Mouse (Mus musculus) ES-E14 (cell line): Measurements from ENCODE around the gene Coa7. TPM values are rescaled to one million over a fixed set of nuclear protein-coding genes. Genes with fewer than 3 reads are reported as not detected.

Experiments
- DNase-seq: peaks from one replicate; pipeline ENCODE4 v3.0.0-alpha.2; 2013; ENCODE audit warnings: low read depth, low spot score
- H3K27ac ChIP-seq: 2 replicates; pipeline ENCODE4 v1.5.1; 2012; ENCODE audit warnings: low read depth, mild to moderate bottlenecking, low read length, moderate library complexity, mixed read lengths; ENCODE audit not compliant: poor library complexity, insufficient read depth, severe bottlenecking
- H3K36me3 ChIP-seq: 2 replicates; pipeline ENCODE4 v1.6.1; 2012; ENCODE audit warnings: mild to moderate bottlenecking, low read length, moderate library complexity, mixed read lengths; ENCODE audit not compliant: control insufficient read depth, poor library complexity, insufficient read depth, severe bottlenecking
- H3K4me1 ChIP-seq, 2 experiments: fragments of 150-350 bp in 1 of 2; sonication (generic) in 1 of 2; 2 replicates each; pipeline ENCODE4 v1.6.1; 2012; ENCODE audit warnings: low read length in 2 of 2, mild to moderate bottlenecking in 1 of 2, mixed read lengths in 1 of 2; ENCODE audit not compliant: control insufficient read depth in 2 of 2, insufficient read depth in 2 of 2, poor library complexity in 1 of 2
- H3K4me3 ChIP-seq, 2 experiments: fragments of 150-350 bp in 1 of 2; sonication (generic) in 1 of 2; 2 replicates each; pipeline ENCODE4 v1.5.1; 2012; ENCODE audit warnings: low read length in 2 of 2, low read depth in 1 of 2, mild to moderate bottlenecking in 1 of 2, mixed read lengths in 1 of 2; ENCODE audit not compliant: insufficient read depth in 1 of 2, poor library complexity in 1 of 2, severe bottlenecking in 1 of 2
- H3K9ac ChIP-seq: 2 replicates; pipeline ENCODE4 v1.6.1; 2012; ENCODE audit warnings: low read depth, mild to moderate bottlenecking, low read length, mixed read lengths; ENCODE audit not compliant: poor library complexity, insufficient read depth, severe bottlenecking
- H3K9me3 ChIP-seq: fragments of 150-350 bp; sonication (generic); 2 replicates; pipeline ENCODE4 v1.6.1; 2012; ENCODE audit warnings: low read depth, mild to moderate bottlenecking, low read length; ENCODE audit not compliant: control insufficient read depth, insufficient read depth
- CHD2 ChIP-seq: IDR thresholded peaks from 2 replicates; pipeline ENCODE4 v1.6.1; 2014; ENCODE audit warnings: mild to moderate bottlenecking, low read depth, low read length, inconsistent platforms
- HCFC1 ChIP-seq: IDR thresholded peaks from 2 replicates; pipeline ENCODE4 v1.6.1; 2012; ENCODE audit warnings: low read length, inconsistent platforms, borderline replicate concordance; ENCODE audit not compliant: insufficient read depth
- MAFK ChIP-seq: IDR thresholded peaks from 2 replicates; pipeline ENCODE4 v1.6.1; 2014; ENCODE audit warnings: mild to moderate bottlenecking, low read depth, low read length, inconsistent platforms; ENCODE audit not compliant: insufficient read depth
- ZC3H11A ChIP-seq: IDR thresholded peaks from 2 replicates; pipeline ENCODE4 v1.6.1; 2012; ENCODE audit warnings: low read depth, mild to moderate bottlenecking, inconsistent platforms, low read length, borderline replicate concordance
- ZNF384 ChIP-seq: IDR thresholded peaks from 2 replicates; pipeline ENCODE4 v1.6.1; 2012; ENCODE audit warnings: low read depth, low read length, inconsistent platforms
- in situ Hi-C, 2 experiments: fragments of 600-800 bp; cut with MboI; formaldehyde crosslinking; loops; one replicate each; pipeline ENCODE4 v1.15.1; 2025; ENCODE audit warnings: low sequenced_read_pairs in 2 of 2, inconsistent platforms in 1 of 2; ENCODE audit not compliant: unreplicated experiment in 2 of 2
- total RNA-seq: library from RNA; depleted of rRNA; stranded (reverse); fragments of 300-350 nt; gene quantifications from 2 replicates; pipeline ENCODE4 v1.2.3, GENCODE M21; 2012

Coa7 gene
- total RNA-seq, 1 experiment, result 37.0 TPM

DNA sequence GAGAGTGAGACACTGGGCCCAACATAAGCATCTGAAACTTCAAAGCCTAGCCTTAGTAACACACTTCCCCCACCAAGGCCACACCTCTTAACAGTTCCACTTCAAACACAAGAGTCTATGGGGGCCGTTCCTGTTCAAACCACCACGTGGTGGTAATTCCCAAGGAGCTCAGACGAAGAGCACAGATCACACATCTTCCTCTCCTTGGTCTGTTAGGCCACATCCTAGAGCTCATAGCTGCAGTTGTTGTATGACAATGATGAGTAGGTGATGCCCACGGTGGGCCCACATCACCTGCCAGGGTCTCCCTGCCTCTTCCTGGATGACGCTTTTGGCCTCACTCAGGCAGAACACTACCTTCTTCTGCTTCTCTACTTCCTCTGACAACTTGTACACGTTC is 17.2 kb upstream of the Coa7 start:
- Histone ChIP-seq H3K36me3 (no peaks in the 10 kb centered on the region), H3K9ac (no peak overlapping the region), H3K9me3 (peaks cover 4% of the 10 kb centered on the region), H3K27ac (no peak overlapping the region), H3K4me3 (no peak overlapping the region), H3K4me1 (no peaks in the 10 kb centered on the region)
- in situ Hi-C loops, result no loop called here
- no peak for TF ChIP-seq MAFK
- no peak for TF ChIP-seq CHD2
- TF ChIP-seq HCFC1, result no peak
- TF ChIP-seq ZNF384, result no peak
- TF ChIP-seq ZC3H11A, result no peak
- DNase-seq, result no peak

DNA sequence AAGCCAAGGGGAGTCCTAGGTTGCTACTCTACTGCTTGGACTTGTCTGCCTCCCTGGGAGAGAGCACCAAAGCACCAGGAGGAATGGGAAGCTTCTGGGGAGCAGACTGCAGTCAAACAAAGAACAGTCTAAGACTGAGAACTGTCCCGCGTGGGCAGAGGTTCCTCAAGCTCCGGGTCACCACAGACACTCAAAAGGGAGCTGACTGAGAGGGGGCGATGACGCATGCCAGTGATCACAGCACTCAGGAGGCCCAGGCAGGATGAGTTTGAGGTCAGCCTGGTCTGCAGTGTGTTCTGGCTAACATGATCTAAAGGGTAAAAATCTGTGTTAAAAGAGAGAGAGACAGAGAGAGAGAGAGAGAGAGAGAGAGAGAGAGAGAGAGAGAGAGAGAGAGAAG is 13.9 kb upstream of the Coa7 start:
- Histone ChIP-seq H3K9ac (no peak overlapping the region), H3K27ac (no peak overlapping the region), H3K36me3 (no peaks in the 10 kb centered on the region), H3K4me1 (peaks cover 4 to 9% of the 10 kb centered on the region in 2 experiments; a peak in 3 of 4 replicates), H3K9me3 (no peaks in the 10 kb centered on the region), H3K4me3 (no peak overlapping the region)
- in situ Hi-C loops, result no loop called here
- TF ChIP-seq MAFK, result no peak
- no peak for TF ChIP-seq HCFC1
- TF ChIP-seq CHD2, result no peak
- no peak for TF ChIP-seq ZC3H11A
- no peak for TF ChIP-seq ZNF384
- DNase-seq, result no peak

DNA sequence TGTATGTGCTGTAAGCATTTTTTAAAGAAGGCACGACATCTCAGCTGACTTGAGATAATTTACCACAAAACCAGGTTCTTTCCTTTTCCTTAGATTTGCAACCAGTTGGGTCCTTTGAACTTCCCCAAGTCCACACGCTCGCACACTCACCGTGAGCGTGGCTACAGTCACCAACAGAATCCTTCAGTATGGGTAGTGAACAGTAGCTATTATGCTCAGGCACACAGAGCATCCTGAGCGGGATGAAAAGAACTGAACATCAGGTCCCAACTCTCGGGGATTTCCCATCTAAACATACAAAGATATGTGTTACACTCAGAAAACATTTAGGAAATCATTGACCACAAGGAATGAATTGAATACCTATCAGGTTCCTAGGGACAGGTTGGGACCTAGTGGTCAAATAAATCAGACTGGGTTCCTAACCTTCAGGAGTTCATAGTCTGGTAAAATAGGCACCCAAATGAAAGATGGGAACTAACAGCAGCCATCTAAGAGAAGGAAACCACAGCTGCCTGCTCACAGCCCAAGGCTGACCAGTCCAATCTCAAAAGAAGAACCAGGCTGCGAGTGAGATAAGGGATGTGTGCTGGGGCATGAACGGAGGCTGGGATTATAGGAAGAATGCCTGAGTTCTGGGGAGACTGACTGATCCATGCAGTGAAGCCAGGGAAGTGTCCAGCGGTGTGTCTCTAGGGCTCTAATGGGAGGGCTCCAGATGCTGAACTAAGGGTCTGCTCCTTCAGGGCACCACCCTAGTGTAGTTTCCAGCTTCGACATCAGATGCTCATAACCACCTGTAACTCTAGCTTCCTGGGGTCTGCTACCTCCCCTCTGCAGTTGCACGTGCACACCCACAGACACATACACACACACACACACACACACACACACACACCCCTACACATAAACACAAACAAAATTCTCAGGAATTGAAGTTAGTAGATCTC is 10.0 kb upstream of the Coa7 start:
- Histone ChIP-seq H3K4me1 (peaks cover 7 to 11% of the 10 kb centered on the region in 2 experiments; a peak in 3 of 4 replicates), H3K4me3 (no peak overlapping the region), H3K36me3 (no peaks in the 10 kb centered on the region), H3K27ac (peak overlapping the region; percentile 3; the same call in 1 of the 2 replicates), H3K9me3 (no peaks in the 10 kb centered on the region), H3K9ac (no peak overlapping the region)
- no peak for TF ChIP-seq HCFC1
- no peak for TF ChIP-seq ZC3H11A
- TF ChIP-seq MAFK, result no peak
- TF ChIP-seq ZNF384, result no peak
- no peak for TF ChIP-seq CHD2
- in situ Hi-C loops, result no loop called here
- no peak for DNase-seq

DNA sequence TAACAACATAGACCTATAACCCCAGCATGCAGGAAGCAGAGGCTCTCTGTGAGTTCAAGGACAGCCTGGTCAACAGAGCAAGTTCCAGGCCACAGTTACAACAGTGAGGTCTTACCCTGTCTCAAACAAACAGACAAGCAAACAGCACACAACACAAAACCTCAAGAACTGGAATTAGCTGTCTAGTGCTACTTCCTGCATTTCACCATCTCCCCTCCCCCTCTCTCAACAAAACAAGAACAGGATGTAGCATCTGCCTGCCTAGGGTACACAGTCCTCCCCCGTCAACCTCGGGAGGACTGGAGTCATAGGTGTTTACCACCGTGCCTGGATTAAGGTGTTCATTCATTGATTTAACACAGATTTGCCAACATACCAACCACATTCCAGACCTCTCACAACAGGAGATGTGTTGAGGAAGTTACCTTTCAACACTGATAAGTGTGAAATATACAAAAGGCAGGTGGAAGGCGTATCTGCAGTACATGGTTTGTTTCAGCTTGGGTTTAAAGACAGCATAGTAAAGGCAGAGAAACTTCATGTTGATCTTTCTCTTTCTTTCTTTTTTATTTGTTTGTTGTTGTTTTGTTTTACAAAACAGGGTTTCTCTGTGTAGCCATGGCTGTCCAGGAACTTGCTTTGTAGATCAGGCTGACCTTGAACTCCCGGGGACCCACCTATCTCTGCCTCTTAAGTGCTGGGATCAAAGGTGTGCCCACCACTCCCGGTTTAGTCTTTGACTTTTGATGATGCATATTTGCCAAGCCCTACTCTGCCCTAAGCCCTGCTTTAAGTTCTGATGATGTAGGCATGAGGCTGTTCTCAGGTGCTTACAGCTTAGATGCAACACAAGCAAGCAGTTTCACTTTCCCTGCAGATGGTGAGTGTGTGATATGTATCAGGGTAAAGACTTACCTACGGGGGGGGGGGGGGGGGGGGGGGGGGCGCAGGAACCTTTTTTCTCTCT is 9.0 kb upstream of the Coa7 start:
- H3K4me1 ChIP-seq, result peaks cover 7 to 11% of the 10 kb centered on the region in 2 experiments; a peak in 3 of 4 replicates
- no peaks in the 10 kb centered on the region for H3K9me3 ChIP-seq
- H3K4me3 ChIP-seq, result no peak overlapping the region
- in situ Hi-C loops, result no loop called here
- H3K9ac ChIP-seq, result no peak overlapping the region
- peak overlapping the region; percentile 19; the same call in 1 of the 2 replicates for H3K27ac ChIP-seq
- TF ChIP-seq ZC3H11A (no peak), CHD2 (0 out of 2 replicates have a peak, but pooled peaks have one; percentile 38), MAFK (no peak)
- DNase-seq, result peak; percentile 50
- no peaks in the 10 kb centered on the region for H3K36me3 ChIP-seq
